Mouse (Mus musculus) liver, adult 2 months (tissue): ENCODE measurements at regions not wholly inside any gene's neighbourhood (a gene's known extent, or its start where the extent isn't known, plus 50 kb on each side); places are given as distances from the start of the nearest gene placed in this dataset.

ENCODE experiments used
- CTCF ChIP-seq: fragments of 200-500 bp; IDR thresholded peaks from 2 replicates; pipeline ENCODE4 v1.5.1; 2011; ENCODE audit warnings: low read depth, low read length, control low read depth
- POLR2A ChIP-seq: fragments of 200-500 bp; IDR thresholded peaks from 2 replicates; pipeline ENCODE4 v1.6.1; 2011; ENCODE audit warnings: low read length, control low read depth; ENCODE audit not compliant: insufficient read depth; ENCODE audit errors: extremely low read depth

GRCm38 (mm10) chr8:25361420-25361819 lies 537.3 kb upstream of the Adam5 start:
- TF ChIP-seq CTCF, result peak; percentile 44
- no peak for TF ChIP-seq POLR2A
